Mouse (Mus musculus): ENCODE measurements around the gene Slc12a9. TPM values are rescaled to one million over a fixed set of nuclear protein-coding genes. Genes with fewer than 3 reads are reported as not detected.

The Slc12a9 gene
- polyA plus RNA-seq (2015; fragmentation: Nextera tagmentation; extraction: Ambion mirVana): 26.8 and 27.3 TPM in 2 replicates

GRCm38 (mm10) chr5:137333512-137334174 is at the start of gene Slc12a9:
TSS of gene Slc12a9 (minus strand) at chr5:137333597.
- WGBS: 1% methylated on average over 44 of the region's 44 CpGs
- Histone ChIP-seq H3K27me3 (ENCODE audit: control insufficient read depth, insufficient read depth, low read depth, low read length) (no peaks in the 10 kb centered on the region), H3K9me3 (replicated peaks; ENCODE audit: control insufficient read depth, low read length, poor library complexity, severe bottlenecking) (no peaks in the 10 kb centered on the region), H3K4me3 (ENCODE audit: low read depth, low read length) (peak within 1 kb of the TSS; percentile 59), H3K36me3 (ENCODE audit: control insufficient read depth, insufficient read depth, low read length) (no peaks in the 10 kb centered on the region), H3K9ac (ENCODE audit: low read depth, low read length) (peak within 1 kb of the TSS; percentile 80), H3K4me2 (ENCODE audit: low read length) (peak within 1 kb of the TSS; percentile 65), H3K4me1 (ENCODE audit: control insufficient read depth, insufficient read depth, low read length) (peaks cover 18% of the 10 kb centered on the region), H3K27ac (ENCODE audit: low read length) (peak within 1 kb of the TSS; percentile 62)
- ATAC-seq: peak; percentile 89

- no peak for ATAC-seq
Observed at GRCm38 (mm10) chr5:137381152-137381551, 47.8 kb upstream of the Slc12a9 start.

GRCm38 (mm10) chr5:137377603-137378002 is 44.2 kb upstream of the Slc12a9 start:
- 45% methylated on average over 10 of the region's 15 CpGs for WGBS
- Histone ChIP-seq H3K4me3 (ENCODE audit: low read depth, low read length) (no peak overlapping the region), H3K4me1 (ENCODE audit: control insufficient read depth, insufficient read depth, low read length) (peaks cover 3% of the 10 kb centered on the region; the same call in 1 of the 2 replicates), H3K27ac (ENCODE audit: low read length) (no peak overlapping the region), H3K4me2 (ENCODE audit: low read length) (no peak overlapping the region), H3K36me3 (ENCODE audit: control insufficient read depth, insufficient read depth, low read length) (no peaks in the 10 kb centered on the region), H3K9ac (ENCODE audit: low read depth, low read length) (no peak overlapping the region), H3K9me3 (replicated peaks; ENCODE audit: control insufficient read depth, low read length, poor library complexity, severe bottlenecking) (no peaks in the 10 kb centered on the region), H3K27me3 (ENCODE audit: control insufficient read depth, insufficient read depth, low read depth, low read length) (no peaks in the 10 kb centered on the region)
- no peak for ATAC-seq

More at GRCm38 (mm10) chr5:137381152-137381551, 47.8 kb upstream of the Slc12a9 start:
- no peaks in the 10 kb centered on the region for H3K9me3 ChIP-seq (replicated peaks; ENCODE audit: control insufficient read depth, low read length, poor library complexity, severe bottlenecking)
- no peak overlapping the region for H3K4me2 ChIP-seq (ENCODE audit: low read length)
- H3K36me3 ChIP-seq (ENCODE audit: control insufficient read depth, insufficient read depth, low read length): no peaks in the 10 kb centered on the region
- no peak overlapping the region for H3K9ac ChIP-seq (ENCODE audit: low read depth, low read length)
- no peak overlapping the region for H3K4me3 ChIP-seq (ENCODE audit: low read depth, low read length)
- H3K27ac ChIP-seq (ENCODE audit: low read length): no peak overlapping the region
- H3K27me3 ChIP-seq (ENCODE audit: control insufficient read depth, insufficient read depth, low read depth, low read length): no peaks in the 10 kb centered on the region
- 53% methylated on average over 4 of the region's 4 CpGs for WGBS
- H3K4me1 ChIP-seq (ENCODE audit: control insufficient read depth, insufficient read depth, low read length): peaks cover 3% of the 10 kb centered on the region; the same call in 1 of the 2 replicates

GRCm38 (mm10) chr5:137377176-137377575 is 43.8 kb upstream of the Slc12a9 start:
- Histone ChIP-seq H3K27ac (ENCODE audit: low read length) (no peak overlapping the region), H3K4me2 (ENCODE audit: low read length) (no peak overlapping the region), H3K9ac (ENCODE audit: low read depth, low read length) (no peak overlapping the region), H3K9me3 (replicated peaks; ENCODE audit: control insufficient read depth, low read length, poor library complexity, severe bottlenecking) (no peaks in the 10 kb centered on the region), H3K4me1 (ENCODE audit: control insufficient read depth, insufficient read depth, low read length) (peaks cover 3% of the 10 kb centered on the region; the same call in 1 of the 2 replicates), H3K4me3 (ENCODE audit: low read depth, low read length) (no peak overlapping the region), H3K36me3 (ENCODE audit: control insufficient read depth, insufficient read depth, low read length) (no peaks in the 10 kb centered on the region), H3K27me3 (ENCODE audit: control insufficient read depth, insufficient read depth, low read depth, low read length) (no peaks in the 10 kb centered on the region)
- 40% methylated on average over 10 of the region's 11 CpGs for WGBS
- no peak for ATAC-seq

- Histone ChIP-seq H3K9me3 (replicated peaks; ENCODE audit: control insufficient read depth, low read length, poor library complexity, severe bottlenecking) (no peaks in the 10 kb centered on the region), H3K27me3 (ENCODE audit: control insufficient read depth, insufficient read depth, low read depth, low read length) (no peaks in the 10 kb centered on the region), H3K4me2 (ENCODE audit: low read length) (no peak overlapping the region), H3K36me3 (ENCODE audit: control insufficient read depth, insufficient read depth, low read length) (no peaks in the 10 kb centered on the region), H3K27ac (ENCODE audit: low read length) (no peak overlapping the region), H3K4me1 (ENCODE audit: control insufficient read depth, insufficient read depth, low read length) (peaks cover 3% of the 10 kb centered on the region; the same call in 1 of the 2 replicates), H3K4me3 (ENCODE audit: low read depth, low read length) (no peak overlapping the region), H3K9ac (ENCODE audit: low read depth, low read length) (no peak overlapping the region)
- 47% methylated on average over 9 of the region's 9 CpGs for WGBS
- no peak; the same call in 1 of the 2 replicates for ATAC-seq
Observed at GRCm38 (mm10) chr5:137376722-137377121, 43.3 kb upstream of the Slc12a9 start.

- Histone ChIP-seq H3K9ac (ENCODE audit: low read depth, low read length) (no peak overlapping the region), H3K9me3 (replicated peaks; ENCODE audit: control insufficient read depth, low read length, poor library complexity, severe bottlenecking) (no peaks in the 10 kb centered on the region), H3K4me2 (ENCODE audit: low read length) (no peak overlapping the region), H3K36me3 (ENCODE audit: control insufficient read depth, insufficient read depth, low read length) (no peaks in the 10 kb centered on the region), H3K27me3 (ENCODE audit: control insufficient read depth, insufficient read depth, low read depth, low read length) (no peaks in the 10 kb centered on the region), H3K4me3 (ENCODE audit: low read depth, low read length) (no peak overlapping the region), H3K4me1 (ENCODE audit: control insufficient read depth, insufficient read depth, low read length) (peaks cover 3% of the 10 kb centered on the region; the same call in 1 of the 2 replicates), H3K27ac (ENCODE audit: low read length) (no peak overlapping the region)
- ATAC-seq: no peak
- 38% methylated on average over 7 of the region's 7 CpGs for WGBS
Observed at GRCm38 (mm10) chr5:137376198-137376597, 42.8 kb upstream of the Slc12a9 start.

- no peak for ATAC-seq
- no peak overlapping the region for H3K27ac ChIP-seq (ENCODE audit: low read length)
- H3K36me3 ChIP-seq (ENCODE audit: control insufficient read depth, insufficient read depth, low read length): no peaks in the 10 kb centered on the region
- H3K4me3 ChIP-seq (ENCODE audit: low read depth, low read length): no peak overlapping the region
- H3K9me3 ChIP-seq (replicated peaks; ENCODE audit: control insufficient read depth, low read length, poor library complexity, severe bottlenecking): no peaks in the 10 kb centered on the region
- H3K4me1 ChIP-seq (ENCODE audit: control insufficient read depth, insufficient read depth, low read length): peaks cover 3% of the 10 kb centered on the region; the same call in 1 of the 2 replicates
- H3K9ac ChIP-seq (ENCODE audit: low read depth, low read length): no peak overlapping the region
- no peak overlapping the region for H3K4me2 ChIP-seq (ENCODE audit: low read length)
- H3K27me3 ChIP-seq (ENCODE audit: control insufficient read depth, insufficient read depth, low read depth, low read length): no peaks in the 10 kb centered on the region
- WGBS: 24% methylated on average over 2 of the region's 2 CpGs
Observed at GRCm38 (mm10) chr5:137375627-137376026, 42.2 kb upstream of the Slc12a9 start.

GRCm38 (mm10) chr5:137374521-137375080 is 41.2 kb upstream of the Slc12a9 start:
- Histone ChIP-seq H3K36me3 (ENCODE audit: control insufficient read depth, insufficient read depth, low read length) (no peaks in the 10 kb centered on the region), H3K27me3 (ENCODE audit: control insufficient read depth, insufficient read depth, low read depth, low read length) (no peaks in the 10 kb centered on the region), H3K9ac (ENCODE audit: low read depth, low read length) (no peak overlapping the region), H3K27ac (ENCODE audit: low read length) (no peak overlapping the region), H3K4me3 (ENCODE audit: low read depth, low read length) (no peak overlapping the region), H3K4me1 (ENCODE audit: control insufficient read depth, insufficient read depth, low read length) (peaks cover 3% of the 10 kb centered on the region; the same call in 1 of the 2 replicates), H3K9me3 (replicated peaks; ENCODE audit: control insufficient read depth, low read length, poor library complexity, severe bottlenecking) (no peaks in the 10 kb centered on the region), H3K4me2 (ENCODE audit: low read length) (no peak overlapping the region)
- no peak for ATAC-seq
- WGBS: 91% methylated on average over 4 of the region's 4 CpGs

GRCm38 (mm10) chr5:137373371-137373950 is 40.1 kb upstream of the Slc12a9 start:
- no peak overlapping the region for H3K27ac ChIP-seq (ENCODE audit: low read length)
- WGBS: 89% methylated on average over 12 of the region's 12 CpGs
- no peak overlapping the region for H3K4me3 ChIP-seq (ENCODE audit: low read depth, low read length)
- no peak for ATAC-seq
- no peaks in the 10 kb centered on the region for H3K36me3 ChIP-seq (ENCODE audit: control insufficient read depth, insufficient read depth, low read length)
- peaks cover 3% of the 10 kb centered on the region; the same call in 1 of the 2 replicates for H3K4me1 ChIP-seq (ENCODE audit: control insufficient read depth, insufficient read depth, low read length)
- H3K27me3 ChIP-seq (ENCODE audit: control insufficient read depth, insufficient read depth, low read depth, low read length): no peaks in the 10 kb centered on the region
- H3K4me2 ChIP-seq (ENCODE audit: low read length): no peak overlapping the region
- no peaks in the 10 kb centered on the region for H3K9me3 ChIP-seq (replicated peaks; ENCODE audit: control insufficient read depth, low read length, poor library complexity, severe bottlenecking)
- H3K9ac ChIP-seq (ENCODE audit: low read depth, low read length): no peak overlapping the region

All from midbrain, embryonic 16.5 days (tissue).